Mouse (Mus musculus): ENCODE measurements around the gene Asb4.

Asb4 gene

DNA sequence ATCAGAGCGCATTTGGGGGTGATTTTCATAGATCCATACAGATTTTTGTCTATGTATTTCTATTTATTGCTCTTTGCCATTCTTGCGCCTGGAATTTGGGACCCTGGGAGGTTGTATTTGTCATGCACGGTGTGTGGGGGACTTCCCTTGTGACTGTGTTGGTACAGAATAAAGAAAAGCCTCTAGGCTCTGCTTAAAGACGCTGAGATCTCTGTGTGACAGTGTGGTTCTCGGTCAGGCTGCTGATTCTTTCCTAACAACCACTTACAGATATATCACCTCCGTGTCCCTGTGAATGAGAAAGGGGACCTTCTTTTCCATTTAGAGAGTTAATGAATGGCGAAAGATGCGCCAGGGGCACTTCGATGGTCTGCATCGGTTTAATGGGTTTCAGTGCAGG lies 7.8 kb downstream of the Asb4 start:
- DNase-seq (ENCODE audit: low read depth, low spot score), result no peak

- no peak for DNase-seq (ENCODE audit: low read depth, low spot score)
Measured at GRCm38 (mm10) chr6:5394971-5395370, 11.8 kb downstream of the Asb4 start.

GRCm38 (mm10) chr6:5396797-5397196 lies 13.6 kb downstream of the Asb4 start:
- no peak for DNase-seq (ENCODE audit: low read depth, low spot score)

GRCm38 (mm10) chr6:5401394-5401793 lies 18.2 kb downstream of the Asb4 start:
- DNase-seq (ENCODE audit: low read depth, low spot score), result peak; percentile 85

- no peak for DNase-seq (ENCODE audit: low read depth, low spot score)
Measured at GRCm38 (mm10) chr6:5403095-5403815, 20.1 kb downstream of the Asb4 start.

GRCm38 (mm10) chr6:5404016-5404415 lies 20.8 kb downstream of the Asb4 start:
- no peak for DNase-seq (ENCODE audit: low read depth, low spot score)

DNA sequence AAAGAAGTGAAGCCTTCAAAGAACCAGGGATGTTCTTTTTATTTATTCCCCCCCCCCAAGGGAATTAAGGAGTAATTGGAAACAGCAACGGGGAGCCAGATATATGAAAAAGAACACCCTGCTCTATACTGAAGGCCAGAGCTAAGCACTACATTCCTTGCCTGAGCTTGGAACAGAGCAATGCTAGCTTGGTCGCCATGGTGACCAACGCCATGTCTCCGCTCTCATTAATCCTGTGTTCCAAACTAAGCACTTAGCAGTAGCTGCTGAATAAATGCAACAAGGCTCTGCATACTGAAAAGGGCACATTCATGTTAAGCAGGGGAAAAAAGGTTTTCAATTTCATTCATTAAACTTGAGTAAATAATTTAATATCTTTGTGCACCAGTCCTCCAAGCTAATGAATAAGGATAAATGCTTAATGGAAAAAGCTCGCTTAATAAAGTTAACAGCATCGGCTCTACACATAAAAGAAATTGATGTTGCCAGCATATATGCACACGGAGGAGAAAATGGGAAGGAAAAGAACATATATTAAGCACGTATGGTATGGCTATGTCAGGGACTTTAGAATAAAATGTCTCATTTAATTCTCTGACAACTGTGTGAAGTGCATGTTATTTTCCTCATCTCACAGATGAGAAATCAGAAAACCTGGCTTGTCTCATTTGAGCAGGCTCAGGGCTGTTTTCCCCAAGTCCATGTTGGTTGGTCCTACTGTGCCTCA lies 25.4 kb downstream of the Asb4 start:
- no peak for DNase-seq (ENCODE audit: low read depth, low spot score)

- no peak for DNase-seq (ENCODE audit: low read depth, low spot score)
Measured at GRCm38 (mm10) chr6:5409676-5410075, 26.5 kb downstream of the Asb4 start.

- peak; percentile 53 for DNase-seq (ENCODE audit: low read depth, low spot score)
Measured at GRCm38 (mm10) chr6:5410697-5411391, 27.7 kb downstream of the Asb4 start.

- no peak for DNase-seq (ENCODE audit: low read depth, low spot score)
Measured at GRCm38 (mm10) chr6:5413282-5413681, 30.1 kb downstream of the Asb4 start.

DNA sequence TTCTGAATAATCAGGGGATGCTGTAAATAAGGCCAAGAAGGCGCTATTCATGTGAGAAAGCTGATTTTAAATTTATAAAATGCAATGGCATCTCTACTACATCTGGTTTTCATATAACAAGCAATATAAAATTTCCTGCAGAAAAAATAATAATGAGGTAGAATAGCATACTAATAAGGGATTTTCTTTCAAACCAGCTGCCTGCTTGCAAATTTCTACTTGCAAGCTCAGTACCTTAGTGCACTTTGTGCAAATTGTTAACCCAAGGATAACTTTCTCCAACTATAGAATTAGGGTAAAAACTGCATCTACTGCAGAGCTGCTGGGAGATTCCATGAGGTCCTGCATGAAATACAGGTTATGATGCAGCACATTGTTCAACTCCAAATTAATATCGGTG lies 38.3 kb downstream of the Asb4 start:
- no peak for DNase-seq (ENCODE audit: low read depth, low spot score)

DNA sequence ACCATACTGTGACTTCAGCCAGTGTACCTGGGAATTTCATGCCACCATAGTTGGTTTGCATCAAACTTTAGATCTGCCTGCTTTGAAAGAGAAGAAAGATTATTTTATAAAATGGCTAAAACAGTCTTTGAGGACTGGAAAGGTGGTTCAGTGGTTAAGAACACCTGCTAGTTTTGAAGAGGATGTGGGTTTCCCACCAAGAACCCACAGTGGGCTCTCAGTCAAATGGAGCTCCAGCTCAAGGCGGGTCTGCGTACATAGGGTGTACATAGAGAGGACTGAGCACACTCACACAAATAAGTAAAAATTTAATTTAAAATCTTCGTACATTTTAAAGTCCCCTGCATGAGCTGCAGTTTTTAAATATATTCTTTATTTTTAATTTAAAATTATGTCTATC lies 39.2 kb downstream of the Asb4 start:
- no peak for DNase-seq (ENCODE audit: low read depth, low spot score)

DNA sequence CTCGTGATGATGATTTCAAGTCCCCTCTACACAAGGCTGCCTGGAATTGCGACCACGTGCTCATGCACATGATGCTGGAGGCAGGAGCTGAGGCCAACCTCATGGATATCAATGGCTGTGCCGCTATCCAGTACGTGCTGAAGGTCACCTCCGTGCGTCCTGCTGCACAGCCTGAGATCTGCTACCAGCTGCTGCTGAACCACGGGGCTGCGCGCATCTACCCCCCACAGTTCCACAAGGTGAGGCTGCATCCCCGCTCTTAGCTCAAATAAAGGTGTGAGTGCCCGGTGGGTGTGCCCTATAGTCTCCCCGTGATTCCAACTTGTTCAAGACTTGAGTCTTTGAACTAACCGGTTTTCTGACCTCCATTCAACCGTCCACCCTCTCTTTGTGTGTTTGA lies 40.4 kb downstream of the Asb4 start:
- no peak for DNase-seq (ENCODE audit: low read depth, low spot score)

DNA sequence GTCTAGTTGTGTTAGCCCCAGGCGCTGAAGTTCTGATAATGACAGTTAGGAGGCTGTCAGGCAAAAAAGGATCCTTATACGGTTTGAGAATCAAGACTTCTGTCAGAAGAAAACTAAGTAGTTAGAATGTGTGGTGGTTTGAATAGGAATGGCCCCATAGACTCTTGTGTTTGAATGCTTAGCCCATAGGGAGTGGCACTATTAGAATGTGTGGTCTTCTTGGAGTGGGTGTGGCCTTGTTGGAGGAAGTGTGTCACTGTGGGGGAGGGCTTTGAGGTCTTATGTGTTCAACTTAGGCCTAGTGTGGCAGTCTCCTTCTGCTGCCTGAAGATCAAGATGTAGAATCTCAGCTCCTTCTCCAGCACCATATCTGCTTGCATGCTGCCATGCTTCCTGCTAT lies 43.8 kb downstream of the Asb4 start:
- no peak for DNase-seq (ENCODE audit: low read depth, low spot score)

DNA sequence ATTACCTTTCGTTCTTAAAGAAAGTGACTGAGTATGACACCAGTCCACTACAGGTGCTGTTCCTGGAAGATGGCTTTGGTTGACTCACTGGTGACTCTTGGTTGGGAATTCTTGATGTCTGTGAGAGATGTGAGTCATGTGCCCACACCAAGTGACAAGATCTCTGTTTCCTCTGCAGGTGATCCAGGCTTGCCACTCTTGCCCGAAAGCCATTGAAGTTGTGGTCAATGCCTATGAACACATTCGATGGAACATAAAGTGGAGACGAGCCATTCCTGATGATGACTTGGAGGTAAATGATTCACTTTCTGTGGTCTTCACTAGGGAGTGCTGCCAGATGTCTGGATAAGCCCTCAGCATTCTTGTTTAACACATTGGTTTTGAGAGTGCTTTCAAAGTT lies 46.4 kb downstream of the Asb4 start:
- DNase-seq (ENCODE audit: low read depth, low spot score), result no peak

DNA sequence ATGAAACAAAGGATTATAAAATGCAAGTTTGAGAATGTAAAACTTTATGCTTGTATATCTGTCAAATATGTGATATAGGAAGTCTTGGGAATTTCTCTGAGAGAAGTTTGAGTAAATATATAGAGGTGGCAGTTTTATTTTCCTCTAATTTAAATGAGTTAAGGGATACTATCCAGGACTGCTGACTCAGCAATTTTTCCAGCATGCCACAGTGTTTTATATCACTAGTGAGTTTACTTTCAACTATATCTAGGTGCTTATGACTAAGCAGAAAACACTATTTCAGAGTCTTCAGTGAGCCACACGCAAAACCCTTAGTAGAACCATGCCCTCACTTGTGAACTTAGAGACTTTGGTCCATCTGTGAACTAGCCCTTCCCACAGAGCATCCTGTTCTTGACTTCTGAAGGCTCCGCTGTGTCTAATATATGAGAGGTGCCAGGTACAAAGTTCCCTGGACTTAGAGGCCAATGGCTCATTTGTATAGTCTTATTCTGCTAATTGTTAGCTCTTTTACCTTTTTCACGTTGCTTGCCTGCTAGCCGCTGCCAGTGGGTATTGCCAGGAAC lies 46.9 kb downstream of the Asb4 start:
- DNase-seq (ENCODE audit: low read depth, low spot score), result no peak

GRCm38 (mm10) chr6:5433887-5434286 lies 50.7 kb downstream of the Asb4 start:
- DNase-seq (ENCODE audit: low read depth, low spot score), result no peak

DNA sequence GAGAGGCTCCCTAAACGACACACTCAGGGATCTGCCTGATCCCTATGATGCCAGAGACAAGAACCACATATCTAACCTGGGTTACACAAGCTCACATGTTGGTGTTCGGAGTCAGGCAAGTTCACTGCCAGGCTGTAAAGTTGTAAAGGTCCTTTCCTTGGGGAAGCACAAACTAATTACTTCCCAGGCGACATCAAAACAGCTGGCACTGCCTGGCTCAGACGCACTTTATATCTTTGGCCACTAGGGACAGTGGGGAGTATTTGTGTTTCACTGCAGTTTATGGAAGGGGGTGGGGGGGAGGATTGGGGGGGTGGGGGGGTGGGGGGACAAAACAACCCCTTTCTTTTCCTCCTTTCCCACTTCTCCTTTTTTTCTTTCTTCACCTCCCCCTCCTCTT lies 54.6 kb downstream of the Asb4 start:
- peak; percentile 10 for DNase-seq (ENCODE audit: low read depth, low spot score)

DNA sequence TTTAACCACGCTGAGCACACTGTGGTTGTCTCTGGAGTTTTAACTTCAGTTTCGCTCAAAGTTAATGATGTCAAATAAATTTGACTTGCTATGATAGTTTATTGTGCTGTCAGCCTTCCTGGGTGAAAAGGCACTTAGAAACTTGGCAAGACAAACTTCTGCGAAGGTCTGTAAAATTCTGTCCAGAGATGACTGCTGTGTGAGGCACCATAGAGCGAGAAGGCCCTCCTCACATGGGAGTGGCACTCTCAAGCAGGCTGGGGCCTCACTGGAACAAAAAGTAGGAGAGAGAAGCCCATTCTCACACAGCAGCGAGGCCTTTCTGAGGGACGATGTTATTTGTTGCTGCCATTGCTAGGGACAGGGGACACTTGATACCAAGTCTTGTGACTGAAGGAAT lies 58.0 kb downstream of the Asb4 start:
- no peak for DNase-seq (ENCODE audit: low read depth, low spot score)

GRCm38 (mm10) chr6:5442316-5443085 lies 59.3 kb downstream of the Asb4 start:
- DNase-seq (ENCODE audit: low read depth, low spot score), result peak; percentile 29

DNA sequence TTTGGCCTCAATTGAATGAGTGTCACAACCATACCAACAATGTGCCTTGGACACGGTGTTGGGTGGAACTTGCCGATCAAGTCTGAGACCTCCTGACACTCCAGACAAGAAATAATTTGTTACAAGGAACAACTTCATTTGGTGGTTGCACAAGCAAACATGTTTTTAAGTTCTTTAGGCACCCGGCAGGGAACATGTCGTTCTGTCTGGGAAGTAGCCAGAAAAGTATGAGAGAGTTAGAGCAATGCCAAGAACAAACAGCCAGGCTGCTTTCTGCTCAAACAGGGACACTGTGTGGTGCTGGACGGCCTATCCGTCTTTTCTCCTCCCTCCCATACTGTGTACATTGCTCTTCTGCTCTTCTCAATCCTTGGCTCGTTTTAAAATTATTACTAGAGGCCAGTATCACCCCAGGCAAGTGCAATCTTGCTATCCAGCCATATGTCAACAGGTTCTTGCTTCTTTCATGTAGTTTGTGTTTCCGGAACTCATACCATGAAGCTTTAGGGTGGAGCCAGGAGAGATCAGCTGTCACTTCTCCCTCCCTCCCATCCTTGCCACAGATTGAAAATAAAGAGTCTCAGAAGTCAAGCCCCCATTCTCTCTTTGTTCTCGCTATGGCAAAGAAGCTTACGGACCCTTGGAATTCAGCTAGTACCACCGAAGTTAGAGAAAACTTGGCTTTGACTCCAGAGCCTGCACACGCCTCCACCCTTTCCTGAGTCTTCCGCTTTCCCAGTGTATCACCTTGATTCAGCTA lies 60.1 kb downstream of the Asb4 start:
- no peak for DNase-seq (ENCODE audit: low read depth, low spot score)

Measured in A20 (cell line).